Mouse (Mus musculus): ENCODE data around the gene Shank2.

Gene Shank2

GRCm38 (mm10) chr7:144217192-144217591, 215.5 kb downstream of the Shank2 start:
- in situ Hi-C loops (cut with MboI, MseI) = loop anchor here (5.0 kb wide), 1 partner anchor 210 kb away; no protein-coding TSS in a partner anchor

- in situ Hi-C loops (cut with MboI, MseI) = no loop called here
Measured at GRCm38 (mm10) chr7:144228683-144229082, 227.0 kb downstream of the Shank2 start.

- in situ Hi-C loops (cut with MboI, MseI) = no loop called here
Measured at GRCm38 (mm10) chr7:144229421-144229820, 227.7 kb downstream of the Shank2 start.

- in situ Hi-C loops (cut with MboI, MseI) = no loop called here
Measured at GRCm38 (mm10) chr7:144232132-144232706, 230.5 kb downstream of the Shank2 start.

- in situ Hi-C loops (cut with MboI, MseI) = no loop called here
Measured at GRCm38 (mm10) chr7:144233479-144233878, 231.8 kb downstream of the Shank2 start.

- in situ Hi-C loops (cut with MboI, MseI) = no loop called here
Measured at GRCm38 (mm10) chr7:144234783-144235182, 233.1 kb downstream of the Shank2 start.

- in situ Hi-C loops (cut with MboI, MseI) = no loop called here
Measured at GRCm38 (mm10) chr7:144235523-144235922, 233.8 kb downstream of the Shank2 start.

GRCm38 (mm10) chr7:144236802-144237201, 235.1 kb downstream of the Shank2 start:
- in situ Hi-C loops (cut with MboI, MseI) = no loop called here

GRCm38 (mm10) chr7:144238409-144238808, 236.7 kb downstream of the Shank2 start:
- in situ Hi-C loops (cut with MboI, MseI) = no loop called here

GRCm38 (mm10) chr7:144238992-144239391, 237.3 kb downstream of the Shank2 start:
- in situ Hi-C loops (cut with MboI, MseI) = no loop called here

- in situ Hi-C loops (cut with MboI, MseI) = no loop called here
Measured at GRCm38 (mm10) chr7:144239571-144240370, 238.0 kb downstream of the Shank2 start.

GRCm38 (mm10) chr7:144240736-144241343, 239.1 kb downstream of the Shank2 start:
- in situ Hi-C loops (cut with MboI, MseI) = no loop called here

GRCm38 (mm10) chr7:144244203-144244602, 242.5 kb downstream of the Shank2 start:
- in situ Hi-C loops (cut with MboI, MseI) = no loop called here

GRCm38 (mm10) chr7:144246271-144246670, 244.5 kb downstream of the Shank2 start:
- in situ Hi-C loops (cut with MboI, MseI) = no loop called here

GRCm38 (mm10) chr7:144248686-144249422, 247.1 kb downstream of the Shank2 start:
- in situ Hi-C loops (cut with MboI, MseI) = no loop called here

- in situ Hi-C loops (cut with MboI, MseI) = no loop called here
Measured at GRCm38 (mm10) chr7:144250791-144251190, 249.1 kb downstream of the Shank2 start.

- in situ Hi-C loops (cut with MboI, MseI) = no loop called here
Measured at GRCm38 (mm10) chr7:144251250-144251649, 249.5 kb downstream of the Shank2 start.

- in situ Hi-C loops (cut with MboI, MseI) = no loop called here
Measured at GRCm38 (mm10) chr7:144254674-144255246, 253.0 kb downstream of the Shank2 start.

- in situ Hi-C loops (cut with MboI, MseI) = no loop called here
Measured at GRCm38 (mm10) chr7:144257821-144258220, 256.1 kb downstream of the Shank2 start.

GRCm38 (mm10) chr7:144258332-144258731, 256.6 kb downstream of the Shank2 start:
- in situ Hi-C loops (cut with MboI, MseI) = no loop called here

GRCm38 (mm10) chr7:144262666-144263065, 260.9 kb downstream of the Shank2 start:
- in situ Hi-C loops (cut with MboI, MseI) = no loop called here

- in situ Hi-C loops (cut with MboI, MseI) = no loop called here
Measured at GRCm38 (mm10) chr7:144266745-144267144, 265.0 kb downstream of the Shank2 start.
